Mouse (Mus musculus): ENCODE data around the gene Thbs4.

DNA sequence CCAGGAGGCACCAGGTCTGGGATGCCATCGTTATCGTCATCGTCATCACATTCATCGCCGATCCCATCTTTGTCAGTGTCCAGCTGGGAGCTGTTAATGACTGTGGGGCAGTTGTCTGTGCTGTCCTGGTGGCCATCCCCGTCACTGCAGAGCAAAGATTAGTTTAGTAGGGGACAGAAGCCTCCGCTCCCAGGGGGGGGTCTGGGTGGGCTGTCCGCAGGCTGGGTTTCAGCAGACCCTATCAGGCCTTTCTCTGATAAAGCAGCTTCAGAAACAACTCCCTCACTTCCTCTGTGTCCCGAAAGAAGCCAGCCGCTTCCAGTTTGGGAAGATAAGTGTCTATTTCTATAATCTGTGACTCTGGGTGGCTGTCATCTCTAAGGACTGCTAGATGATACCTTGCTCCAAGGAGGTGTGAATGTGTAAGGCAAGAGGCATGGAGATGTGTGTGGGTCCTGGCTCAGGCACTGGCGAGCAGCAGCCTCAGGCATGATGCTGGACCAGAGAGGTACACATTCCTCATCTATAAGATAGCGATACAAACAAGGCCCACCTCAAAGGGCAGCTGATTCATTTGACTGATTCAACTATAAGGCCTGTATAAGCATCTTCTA is 36.5 kb downstream of the Thbs4 start:
- TF ChIP-seq CTCF (IDR thresholded peaks at IDR 0.05; ENCODE audit: low read depth, low read length) (no peak), EP300 (IDR thresholded peaks at IDR 0.05; ENCODE audit: insufficient read depth, low read depth, low read length) (no peak), POLR2A (IDR thresholded peaks at IDR 0.05; ENCODE audit: insufficient read depth, low read length) (no peak)
